Mouse (Mus musculus) central nervous system, embryonic 11.5 days (tissue): Measurements from ENCODE around the gene Gm20388. TPM values are rescaled to one million over a fixed set of nuclear protein-coding genes. Genes with fewer than 3 reads are reported as not detected.

Experiments
- polyA plus RNA-seq: library from polyadenylated mRNA; depleted of rRNA; stranded (reverse); fragments of >200 nt; gene quantifications from 2 replicates; pipeline ENCODE4 v1.2.3, GENCODE M21; 2012; rRNA removed

The Gm20388 gene
- polyA plus RNA-seq: 27.2 and 33.9 TPM in 2 replicates

DNA sequence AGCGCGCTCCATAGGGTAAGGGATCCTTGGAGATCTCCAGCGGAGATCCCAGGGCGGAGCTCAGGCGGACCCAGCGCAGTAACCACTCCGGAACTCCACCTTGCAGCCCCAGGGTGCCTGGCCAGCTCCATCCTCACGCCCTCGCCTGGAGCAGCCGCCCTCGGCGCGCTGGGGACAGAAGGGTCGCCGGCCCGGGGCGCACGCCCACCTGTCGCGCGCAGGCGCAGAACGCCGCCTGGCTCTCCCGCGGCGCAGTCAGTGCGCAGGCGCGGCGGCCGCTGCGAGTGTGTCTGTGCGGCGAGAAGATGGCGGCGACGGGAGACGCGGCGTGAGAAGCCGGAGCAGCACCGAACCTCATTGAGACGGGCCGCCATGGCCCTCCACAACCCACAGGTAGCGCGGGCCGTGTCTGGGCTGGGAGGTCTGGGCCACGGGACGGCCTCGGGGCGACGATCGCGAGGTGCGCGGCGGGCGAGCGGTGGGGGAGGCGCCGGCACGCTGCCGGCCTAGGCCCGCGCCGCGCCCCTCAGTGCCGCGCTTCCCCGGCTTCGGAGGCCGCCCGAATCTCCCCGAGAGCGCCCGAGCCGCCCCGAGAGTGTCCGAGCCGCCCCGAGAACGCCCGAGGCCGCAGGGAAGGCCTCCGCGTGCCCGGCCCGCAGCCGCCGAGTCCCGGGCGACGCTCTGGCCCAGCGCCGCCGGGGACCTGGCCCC is at the start of gene Gm20388:
TSS of gene Gm20388 (plus strand) at position 295 of the 711 bp plus-strand sequence.

DNA sequence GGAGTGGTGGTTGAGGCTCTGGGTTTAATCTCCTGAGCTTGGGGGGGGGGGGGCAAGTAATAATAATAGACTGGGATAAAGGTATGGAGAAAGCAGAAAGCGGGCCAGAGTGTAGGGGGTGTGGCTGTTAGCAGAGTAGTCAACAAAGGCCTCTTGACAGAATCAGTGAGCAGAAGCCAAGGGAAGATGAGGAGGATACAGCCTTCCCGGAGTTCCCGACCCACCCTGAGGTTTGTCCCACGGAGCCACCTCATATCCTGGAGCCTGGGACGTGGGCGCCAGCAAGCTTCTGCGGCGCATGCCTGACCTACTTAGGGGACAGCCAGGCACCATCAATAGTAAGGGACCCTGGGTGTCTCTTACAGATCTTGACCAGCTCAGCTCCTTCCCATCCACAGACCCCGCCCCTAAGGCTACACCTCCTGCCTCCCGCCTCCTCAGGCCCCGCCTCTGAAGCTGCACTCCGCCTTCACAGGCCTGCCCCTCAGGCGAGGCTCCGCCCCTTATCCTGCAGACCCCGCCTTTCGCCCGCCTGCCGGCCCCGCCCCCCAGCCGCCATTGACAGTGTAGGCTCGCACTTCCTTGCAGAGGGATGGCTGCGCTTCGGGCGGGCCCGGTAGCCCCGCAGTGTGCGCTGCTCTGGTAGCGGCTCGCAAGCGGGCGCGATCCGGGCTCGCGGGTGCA is 48.8 kb upstream of the Gm20388 start, which contains the start of gene Klhl36:
TSS of gene Klhl36 (plus strand) at position 561 of the 684 bp plus-strand sequence.

DNA sequence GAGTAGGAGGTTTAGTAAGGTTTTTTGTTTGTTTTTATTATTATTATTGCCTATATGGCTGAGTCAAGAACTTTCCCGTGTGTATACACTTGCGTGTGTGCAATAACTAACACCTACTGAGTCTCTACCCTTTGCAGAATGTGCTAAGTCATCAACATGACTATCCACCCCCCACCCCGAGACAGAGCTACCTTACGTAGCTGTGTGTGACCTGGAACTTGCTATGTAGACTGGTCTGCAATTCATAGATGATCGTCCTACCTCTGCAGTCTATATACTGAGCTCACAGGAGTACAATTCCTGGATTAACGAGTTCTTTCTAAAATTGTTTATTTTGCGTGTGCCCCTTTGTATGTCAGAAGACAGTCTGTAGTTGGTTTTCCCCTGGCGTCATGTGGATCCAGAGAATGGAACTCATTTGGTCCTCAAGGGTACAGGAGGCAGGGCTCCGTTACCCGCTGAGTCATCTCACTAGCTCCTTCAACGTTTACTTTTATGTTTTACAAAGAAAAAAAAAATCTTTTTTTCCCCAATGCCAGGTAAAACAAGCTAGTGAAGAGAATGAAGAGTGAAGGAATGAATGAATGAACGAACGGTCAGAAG is 596 bp upstream of the Gm20388 start, which contains the start of gene Usp10:
TSS of gene Usp10 (plus strand) at position 417 of the 603 bp plus-strand sequence.

DNA sequence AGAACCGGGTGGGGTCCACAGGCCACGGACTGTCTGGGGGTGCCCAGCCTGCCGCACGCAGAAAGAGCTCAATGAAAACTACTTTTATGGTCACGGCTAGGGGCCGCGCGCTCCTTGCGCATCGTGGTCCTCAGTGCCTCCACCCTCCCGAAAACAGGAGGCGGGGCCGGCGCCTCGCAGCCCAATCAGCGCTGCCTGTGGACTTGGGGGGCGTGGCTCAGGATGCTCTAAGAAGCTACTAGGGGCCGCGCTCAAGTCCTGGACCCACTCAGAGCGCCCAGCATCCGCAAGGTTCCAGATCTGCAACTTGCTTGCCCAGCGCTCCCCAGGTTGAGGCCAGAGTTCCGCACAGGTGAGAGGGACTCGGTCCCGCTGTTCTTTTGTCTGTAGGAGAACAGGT is 81.6 kb downstream of the Gm20388 start, which contains the start of gene Crispld2:
TSS of gene Crispld2 (plus strand) at position 190 of the 400 bp plus-strand sequence.

DNA sequence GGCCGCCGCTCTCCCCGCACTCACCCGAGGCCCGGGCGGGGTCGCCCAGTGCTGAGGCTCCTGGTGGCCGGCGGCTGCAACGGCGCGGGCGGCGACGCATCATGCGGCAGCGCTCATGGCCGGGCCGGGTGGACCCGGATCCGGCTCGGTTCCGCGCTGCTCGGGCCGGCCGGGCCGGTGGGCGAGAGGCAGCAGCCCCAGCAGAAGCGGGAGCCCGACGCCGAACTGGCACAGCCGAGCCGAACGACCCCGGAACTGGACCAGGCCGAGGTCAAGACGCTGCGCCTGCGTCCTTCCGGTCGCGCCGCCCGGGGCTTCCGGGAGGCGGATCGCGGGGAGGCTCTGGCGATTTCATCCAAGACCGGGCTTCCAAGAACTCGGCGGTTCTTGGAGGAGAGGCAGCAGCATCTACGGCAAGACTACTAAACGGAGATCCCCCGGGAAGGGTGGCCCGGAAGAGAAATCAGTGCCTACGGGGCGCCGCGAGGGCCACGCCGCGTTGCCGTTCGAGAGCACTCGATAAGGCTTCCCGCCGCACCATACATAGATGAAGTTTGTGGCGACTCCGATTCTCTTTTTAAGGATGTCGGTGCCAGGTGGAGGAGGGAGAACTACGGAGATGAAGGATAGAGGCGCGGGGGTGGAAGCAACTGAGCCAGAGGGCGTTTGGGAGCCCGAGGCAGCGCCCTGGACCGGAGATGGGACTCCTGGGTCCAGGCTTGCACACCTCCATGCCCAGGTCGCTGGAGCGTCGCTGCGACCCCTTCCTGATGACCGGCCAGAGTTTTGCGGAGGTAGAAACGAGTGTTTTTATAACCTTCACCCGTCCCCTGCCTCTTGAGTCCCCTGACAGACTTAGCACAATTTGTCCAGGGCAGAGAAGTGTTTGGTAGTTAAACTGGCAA is 190.7 kb downstream of the Gm20388 start, which contains the start of gene Zdhhc7:
TSS of gene Zdhhc7 (minus strand) at position 415 of the 905 bp plus-strand sequence.

DNA sequence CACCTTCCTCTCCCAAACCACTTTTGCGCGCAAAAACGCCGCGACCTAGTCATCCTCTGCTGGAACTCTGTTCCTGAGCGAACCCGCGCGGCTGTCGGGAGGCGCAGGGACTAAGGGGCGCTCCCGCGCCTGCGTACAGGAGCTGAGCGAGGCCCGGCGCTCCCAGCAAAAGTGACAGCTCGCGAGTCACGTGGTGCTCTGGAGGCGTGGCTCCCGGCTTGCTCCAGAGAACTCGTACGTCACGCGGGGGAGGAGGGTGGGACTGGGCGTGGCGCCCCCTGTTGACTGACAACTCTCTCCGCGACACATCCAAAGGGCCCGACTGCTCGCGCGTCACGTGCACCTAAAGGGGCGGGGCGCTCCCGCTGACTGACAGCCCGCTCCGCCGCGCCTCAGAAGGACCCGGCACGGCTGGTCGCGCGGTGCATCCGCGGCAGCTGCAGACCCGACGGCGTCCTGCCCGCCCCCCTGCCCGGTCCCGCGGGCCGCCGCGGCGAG is 203.2 kb downstream of the Gm20388 start, which contains the start of gene 6430548M08Rik:
TSS of gene 6430548M08Rik (plus strand) at position 395 of the 498 bp plus-strand sequence.

DNA sequence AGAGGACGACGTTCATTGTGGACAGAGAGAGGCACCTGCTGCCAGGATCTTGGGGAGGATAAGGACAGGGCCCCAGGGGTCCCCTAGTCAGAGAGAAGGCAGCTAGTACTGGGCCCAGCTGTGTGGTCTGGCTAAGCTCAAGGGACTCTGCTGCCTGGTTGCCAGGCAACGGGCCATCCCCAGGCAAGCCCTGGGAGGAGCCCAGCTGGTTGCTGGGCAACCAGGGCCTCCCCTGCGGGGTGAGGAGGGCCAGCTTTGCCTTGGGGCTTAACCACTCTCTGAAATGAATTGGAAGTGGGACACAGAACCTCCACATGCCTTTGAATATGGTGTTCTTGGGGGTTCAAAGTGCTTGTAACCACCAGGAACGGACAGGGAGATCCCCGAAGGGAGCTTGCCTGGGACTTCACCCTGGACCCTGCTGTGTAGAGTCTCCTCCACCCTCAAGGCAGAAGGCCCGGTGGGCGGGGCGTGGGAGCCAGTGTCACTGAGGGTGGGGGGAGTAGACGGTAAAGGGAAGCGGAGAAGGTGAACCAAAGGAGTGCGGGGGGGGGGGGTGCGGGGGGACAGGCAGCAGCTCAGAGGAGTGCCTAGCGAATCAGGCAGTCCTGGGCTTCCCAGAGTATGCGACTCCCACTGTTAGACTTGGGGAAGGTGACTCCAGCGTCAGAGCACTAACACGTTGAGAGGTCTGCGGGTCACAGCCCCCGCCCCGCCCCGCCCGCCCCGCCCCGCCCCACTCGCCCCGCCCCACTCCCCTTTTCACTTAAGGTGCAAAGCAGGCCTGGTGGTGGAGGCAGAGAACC is 266.9 kb downstream of the Gm20388 start, which contains the start of gene Fam92b:
TSS of gene Fam92b (minus strand) at position 149 of the 806 bp plus-strand sequence.

DNA sequence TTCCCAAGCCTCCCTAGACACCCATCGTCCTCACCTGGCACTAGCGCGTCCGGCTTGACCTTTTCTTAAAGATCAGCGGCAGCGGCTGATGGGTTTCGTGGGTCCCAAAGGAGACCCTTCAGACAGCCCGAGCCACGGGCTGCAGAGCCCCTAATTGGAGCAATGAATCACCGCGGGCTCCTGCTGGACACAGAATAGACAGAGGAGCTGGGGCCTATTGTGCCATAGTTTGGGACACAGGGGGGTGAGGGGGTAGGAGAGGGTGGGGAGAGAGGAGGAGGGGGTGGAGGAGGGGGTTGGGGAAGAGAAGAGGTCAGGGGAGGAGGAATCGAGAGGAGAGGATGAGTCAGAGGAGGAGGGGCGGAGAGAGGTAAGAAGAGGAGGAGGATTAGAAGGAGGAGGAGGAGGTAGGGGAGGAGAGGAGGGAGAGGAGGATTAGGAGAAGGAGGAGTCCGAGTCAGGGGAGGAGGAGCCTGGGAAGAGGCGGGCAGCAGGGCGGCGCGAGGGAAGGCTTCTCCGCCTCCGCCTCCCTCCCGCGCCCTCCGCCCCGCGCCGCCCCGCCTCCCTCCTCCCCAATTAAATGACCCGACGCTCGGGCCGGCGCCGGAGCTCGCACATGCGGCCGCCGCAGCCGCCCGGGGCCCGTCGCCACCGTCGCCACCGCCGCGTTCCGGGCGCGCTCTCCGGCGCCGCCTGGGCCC is 317.4 kb downstream of the Gm20388 start, which contains the start of gene Gse1:
TSS of gene Gse1 (plus strand) at position 566 of the 701 bp plus-strand sequence.

DNA sequence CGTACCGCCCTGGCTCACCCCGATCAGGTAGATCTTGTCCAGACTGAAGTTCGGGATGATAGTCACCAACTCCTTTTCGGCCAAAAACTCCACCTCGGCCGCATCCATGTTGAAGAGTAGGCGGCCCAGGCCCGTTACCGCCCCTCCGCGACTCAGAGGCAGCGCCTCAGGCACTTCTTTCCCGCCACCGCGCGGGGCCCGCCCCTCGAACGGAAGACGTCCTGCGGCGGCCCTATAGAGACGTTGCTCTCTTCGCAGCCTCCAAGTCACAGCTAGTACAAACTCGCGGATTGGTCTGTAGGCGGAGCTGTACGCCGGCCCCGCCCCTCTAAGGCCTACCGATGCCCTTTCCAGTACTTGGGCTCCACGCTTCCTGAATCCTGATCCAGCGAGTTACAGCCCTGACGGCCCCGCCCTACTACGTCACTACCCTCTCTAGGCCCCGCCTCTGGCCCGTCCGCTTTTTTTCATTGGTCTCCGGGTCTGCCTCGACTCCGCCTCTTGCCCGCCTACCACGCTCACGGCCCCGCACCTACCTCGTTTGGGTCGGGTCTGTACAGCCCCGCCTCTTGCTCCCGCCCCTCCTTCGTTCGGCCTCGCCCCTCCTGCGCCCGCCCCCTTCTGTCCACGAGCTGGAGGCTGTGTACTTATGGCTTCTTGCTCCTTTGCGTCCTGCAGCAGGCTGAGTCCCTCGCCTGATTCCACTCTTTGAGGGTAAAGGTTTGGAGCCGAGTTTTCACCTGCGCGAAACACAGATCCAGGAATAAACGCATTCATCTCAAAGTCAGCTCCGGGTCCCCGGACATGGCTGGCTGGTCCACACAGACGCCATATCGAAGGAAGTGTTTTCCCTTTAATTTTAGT is 678.5 kb downstream of the Gm20388 start, which contains the start of gene Gins2:
TSS of gene Gins2 (minus strand) at position 397 of the 864 bp plus-strand sequence.

DNA sequence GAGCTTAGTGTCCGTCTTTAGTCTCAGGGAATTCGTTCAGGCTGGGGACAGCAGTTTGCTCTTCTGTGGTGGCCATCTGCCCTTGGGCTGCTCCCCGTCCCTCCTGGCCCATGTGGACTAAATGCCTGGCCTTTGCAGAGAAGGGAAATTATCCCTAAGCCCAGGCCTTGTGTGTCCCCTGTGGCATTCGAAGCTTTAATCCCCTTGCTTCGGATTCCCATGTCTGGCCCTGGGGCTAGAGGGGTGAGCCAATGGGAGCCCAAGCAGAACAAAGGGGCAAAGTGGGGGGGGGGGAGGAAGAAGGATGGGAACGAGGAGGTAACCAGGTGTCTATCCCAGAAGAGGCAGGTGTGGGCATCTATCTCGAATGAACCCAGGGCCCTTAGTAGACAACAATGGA is 736.9 kb downstream of the Gm20388 start, which contains the start of gene 1190005I06Rik:
TSS of gene 1190005I06Rik (minus strand) at position 101 of the 400 bp plus-strand sequence.

DNA sequence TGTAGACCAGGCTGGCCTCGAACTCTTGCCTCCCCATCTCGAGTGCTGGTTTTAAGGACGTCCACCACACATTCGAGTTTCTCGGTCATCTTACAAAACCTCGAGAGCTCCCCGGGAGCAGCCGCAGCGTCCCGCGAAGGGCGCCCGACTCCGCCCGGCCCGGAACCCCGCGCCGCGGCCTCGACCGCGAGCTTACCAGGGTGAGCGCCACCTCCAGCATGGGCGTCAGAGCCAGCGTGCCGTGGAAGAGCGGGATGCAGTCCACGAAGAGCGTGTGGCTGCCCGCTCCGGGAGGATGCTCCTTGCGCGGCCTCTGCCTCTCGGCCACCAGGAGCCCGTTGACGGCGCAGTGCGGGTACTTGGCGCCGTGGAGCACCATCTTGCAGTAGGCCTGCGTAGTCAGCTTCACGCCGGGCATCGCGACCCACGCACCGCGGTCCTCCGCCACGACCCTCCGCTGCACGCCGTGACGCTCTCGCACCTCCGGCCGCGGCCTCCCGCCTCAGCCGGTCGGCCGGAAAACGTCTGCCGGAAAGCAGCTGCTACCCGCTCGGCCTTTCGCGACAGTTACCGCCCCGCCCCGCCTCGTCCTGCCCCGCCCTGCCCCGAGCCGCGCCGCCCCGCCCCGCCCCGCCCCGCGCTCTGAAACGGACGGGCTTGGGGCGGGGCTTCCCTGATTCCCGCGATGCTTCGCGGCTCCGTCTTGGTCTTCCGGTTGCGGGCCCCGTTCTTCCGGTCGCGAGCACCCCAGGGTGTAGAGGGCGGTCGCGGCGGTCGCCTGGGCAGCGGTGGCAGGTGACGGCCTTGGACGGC is 757.1 kb downstream of the Gm20388 start, which contains the start of the genes Gm27021 and Cox4i1:
TSS of gene Gm27021 (minus strand) at position 519 of the 813 bp plus-strand sequence.
TSS of gene Cox4i1 (plus strand) at position 662 of the 813 bp plus-strand sequence.

DNA sequence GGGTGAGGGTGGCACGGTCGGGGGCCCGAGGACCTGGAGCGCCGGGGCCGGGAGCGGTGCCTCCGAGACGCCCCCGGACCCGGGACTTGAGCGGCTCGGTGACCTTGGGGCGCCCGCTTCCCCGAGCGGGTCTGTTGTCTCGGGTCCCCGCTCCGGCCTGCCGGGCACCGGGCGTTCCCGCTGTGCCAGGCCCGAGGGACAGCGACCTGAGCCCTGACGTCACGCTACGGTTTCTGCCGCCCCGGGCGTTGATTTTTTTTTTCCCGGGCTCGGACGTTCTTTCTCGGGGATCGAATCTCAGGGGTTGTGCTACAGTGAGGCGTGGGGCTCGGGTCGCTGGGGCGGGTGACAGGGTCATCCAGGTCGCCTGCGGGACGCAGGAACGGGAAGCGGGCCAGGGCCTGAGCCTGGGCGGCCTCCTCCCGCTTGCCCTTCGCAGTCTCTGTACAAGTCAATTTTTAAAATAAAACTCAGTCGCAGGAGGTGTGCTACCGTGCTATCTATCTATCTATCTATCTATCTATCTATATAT is 757.8 kb downstream of the Gm20388 start, which contains the start of gene Emc8:
TSS of gene Emc8 (minus strand) at position 200 of the 532 bp plus-strand sequence.

DNA sequence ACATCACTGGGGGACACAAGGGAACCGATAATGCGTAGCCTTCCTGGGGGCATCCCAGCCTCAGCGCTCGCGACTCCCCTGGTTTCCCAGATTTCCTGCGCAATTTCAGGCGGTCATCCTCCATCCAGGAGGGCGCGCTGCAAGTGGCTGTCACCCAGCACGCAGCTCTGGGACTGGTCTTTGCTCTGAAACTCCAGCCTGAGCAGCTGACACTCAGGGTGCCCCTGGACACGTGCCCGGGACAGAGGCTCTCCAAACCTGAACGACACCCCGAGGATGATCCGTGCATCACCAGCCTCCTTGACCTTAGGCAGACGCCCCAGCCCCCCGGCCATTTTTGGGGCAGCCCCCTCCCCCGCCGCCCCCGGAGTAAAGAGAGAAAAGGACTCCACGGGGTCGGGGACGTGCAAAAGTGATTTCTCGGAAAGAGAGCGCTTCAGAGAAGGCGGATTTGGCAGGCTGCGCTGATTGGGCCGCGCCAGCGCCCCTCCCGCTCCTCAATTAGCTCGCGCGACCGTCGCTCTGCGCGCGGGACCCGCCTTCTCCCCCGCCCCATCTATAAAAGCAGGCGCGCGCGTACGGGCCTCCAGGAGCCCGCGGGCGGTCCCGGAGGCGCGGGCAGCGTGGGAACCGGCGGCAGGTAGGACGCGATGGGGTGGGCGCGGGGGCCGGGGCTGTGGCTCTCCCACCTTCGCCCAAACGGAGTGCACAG is 825.3 kb downstream of the Gm20388 start, which contains the start of gene Irf8:
TSS of gene Irf8 (plus strand) at position 589 of the 712 bp plus-strand sequence.

DNA sequence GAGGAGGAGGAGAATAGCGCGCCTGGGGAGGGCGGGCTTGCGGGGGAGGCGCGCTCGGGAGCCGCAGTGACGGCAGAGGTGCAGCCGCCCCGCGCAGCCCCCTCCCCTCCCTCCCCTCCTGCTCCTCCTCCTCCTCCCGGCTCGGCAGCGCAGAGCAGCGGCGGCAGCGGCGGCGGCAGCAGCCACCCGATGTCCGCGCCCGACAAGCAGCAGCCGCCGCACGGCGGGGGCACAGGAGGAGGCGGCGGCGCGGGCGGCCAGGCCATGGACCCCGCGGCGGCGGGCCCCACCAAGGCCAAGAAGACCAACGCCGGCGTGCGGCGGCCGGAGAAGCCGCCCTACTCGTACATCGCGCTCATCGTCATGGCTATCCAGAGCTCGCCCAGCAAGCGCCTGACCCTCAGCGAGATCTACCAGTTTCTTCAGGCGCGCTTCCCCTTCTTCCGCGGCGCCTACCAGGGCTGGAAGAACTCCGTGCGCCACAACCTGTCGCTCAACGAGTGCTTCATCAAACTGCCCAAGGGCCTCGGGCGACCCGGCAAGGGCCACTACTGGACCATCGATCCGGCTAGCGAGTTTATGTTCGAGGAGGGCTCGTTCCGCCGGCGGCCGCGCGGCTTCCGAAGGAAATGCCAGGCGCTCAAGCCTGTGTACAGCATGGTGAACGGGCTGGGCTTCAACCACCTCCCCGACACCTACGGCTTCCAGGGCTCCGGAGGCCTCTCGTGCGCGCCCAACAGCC is 1173.7 kb downstream of the Gm20388 start, which contains the start of gene Foxf1:
TSS of gene Foxf1 (plus strand) at position 177 of the 742 bp plus-strand sequence.

DNA sequence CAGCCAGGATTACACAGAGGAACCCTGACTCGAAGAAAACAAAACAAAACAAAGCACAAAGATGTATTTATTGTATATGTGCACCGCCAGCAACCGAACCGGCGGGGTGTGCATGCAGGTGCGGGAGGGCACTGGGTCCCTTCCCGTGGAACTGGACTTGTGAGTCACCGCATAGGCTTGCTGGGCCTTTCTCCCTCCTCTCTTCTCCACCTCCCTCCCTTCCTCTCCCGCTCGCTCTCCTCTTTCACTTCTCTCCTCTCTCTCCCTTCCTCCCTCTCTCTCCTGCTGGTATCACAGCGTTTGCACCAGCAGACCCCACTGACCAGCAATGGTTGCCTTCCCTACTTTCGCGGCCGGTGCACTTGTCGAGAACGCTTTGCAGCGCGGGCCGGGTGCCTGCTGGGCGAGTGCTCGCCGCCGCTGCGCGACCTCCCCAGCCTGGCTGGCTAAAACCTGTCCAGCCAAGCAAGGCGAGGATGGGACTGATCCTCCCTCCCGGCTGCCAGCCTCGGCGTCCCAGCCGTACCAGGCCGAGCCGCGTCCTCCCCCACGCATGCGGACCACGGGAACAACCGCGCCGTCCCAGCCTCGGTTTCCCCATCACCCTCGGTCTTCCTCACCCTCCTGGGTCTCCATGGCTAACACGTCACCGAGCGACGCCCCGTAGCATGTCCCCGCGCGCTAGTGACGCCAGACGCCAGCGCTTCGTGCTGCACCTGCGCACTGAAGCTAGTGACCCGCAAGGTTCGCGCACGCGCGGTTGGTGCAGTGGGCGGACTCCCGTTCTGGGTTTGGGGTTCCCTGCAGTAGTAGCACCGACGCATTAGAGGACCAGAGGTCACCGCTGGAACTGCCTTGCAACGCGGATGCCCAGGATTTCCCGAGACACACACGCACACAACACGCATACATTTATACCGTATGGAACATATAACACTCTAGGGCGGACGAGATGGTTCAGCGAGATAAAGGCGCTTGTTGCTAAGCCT is 1197.3 kb downstream of the Gm20388 start, which contains the start of gene Mthfsd:
TSS of gene Mthfsd (minus strand) at position 725 of the 989 bp plus-strand sequence.

